Mouse (Mus musculus) right cerebral cortex, postnatal 36 days (tissue): ENCODE measurements around the gene Krt13.

Experiments
- DNase-seq, 2 experiments: peaks; one replicate each; pipeline ENCODE4 v3.0.0; 2022; ENCODE audit warnings: low spot score in 2 of 2, mixed read lengths in 1 of 2

Gene Krt13

GRCm38 (mm10) chr11:100112935-100113741, 8.2 kb downstream of the Krt13 start:
- no peak for DNase-seq

GRCm38 (mm10) chr11:100105576-100106122, 15.7 kb downstream of the Krt13 start, which contains the start of gene Krt36:
TSS of gene Krt36 (minus strand) at chr11:100105626.
- no peak for DNase-seq

- no peak for DNase-seq
Observed at GRCm38 (mm10) chr11:100102693-100103429, 18.5 kb downstream of the Krt13 start.

GRCm38 (mm10) chr11:100100391-100100790, 21.0 kb downstream of the Krt13 start:
- DNase-seq: no peak

GRCm38 (mm10) chr11:100097819-100098218, 23.5 kb downstream of the Krt13 start:
- no peak for DNase-seq

GRCm38 (mm10) chr11:100096141-100096540, 25.2 kb downstream of the Krt13 start, which contains the start of gene Krt35:
TSS of gene Krt35 (minus strand) at chr11:100096241.
- DNase-seq: no peak

GRCm38 (mm10) chr11:100088378-100089025, 32.9 kb downstream of the Krt13 start:
- no peak for DNase-seq

GRCm38 (mm10) chr11:100087861-100088260, 33.5 kb downstream of the Krt13 start, which contains the start of gene Krt32:
TSS of gene Krt32 (minus strand) at chr11:100088226.
- no peak for DNase-seq

GRCm38 (mm10) chr11:100073873-100074272, 47.5 kb downstream of the Krt13 start:
- DNase-seq: no peak
